Mouse (Mus musculus) testis, postnatal 10 days (tissue): Measurements from ENCODE around the gene Crygb.

Experiments used
- DNase-seq: peaks from one replicate; pipeline ENCODE4 v3.0.0; 2021; ENCODE audit warnings: low spot score

Gene Crygb

GRCm38 (mm10) chr1:65082188-65082587 is at the start of gene Crygb:
TSS of gene Crygb (minus strand) at chr1:65082288.
- DNase-seq = no peak

GRCm38 (mm10) chr1:65131671-65132070 is 49.6 kb upstream of the Crygb start:
- no peak for DNase-seq

GRCm38 (mm10) chr1:65130226-65130625 is 48.1 kb upstream of the Crygb start:
- DNase-seq = no peak

- DNase-seq = no peak
Measured at GRCm38 (mm10) chr1:65129634-65130180, 47.6 kb upstream of the Crygb start.

- DNase-seq = no peak
Measured at GRCm38 (mm10) chr1:65122574-65123372, 40.7 kb upstream of the Crygb start, which contains the start of gene D630023F18Rik. TSS of gene D630023F18Rik (minus strand) at chr1:65123214.

GRCm38 (mm10) chr1:65119438-65119837 is 37.4 kb upstream of the Crygb start, which contains the start of gene Gm28845:
TSS of gene Gm28845 (minus strand) at chr1:65119558.
- no peak for DNase-seq

- no peak for DNase-seq
Measured at GRCm38 (mm10) chr1:65118150-65118913, 36.2 kb upstream of the Crygb start.

GRCm38 (mm10) chr1:65113536-65114172 is 31.6 kb upstream of the Crygb start:
- no peak for DNase-seq

- DNase-seq = no peak
Measured at GRCm38 (mm10) chr1:65112807-65113196, 30.7 kb upstream of the Crygb start.

- DNase-seq = peak; percentile 83
Measured at GRCm38 (mm10) chr1:65112031-65112806, 30.1 kb upstream of the Crygb start.

GRCm38 (mm10) chr1:65109756-65110435 is 27.8 kb upstream of the Crygb start:
- no peak for DNase-seq

- DNase-seq = no peak
Measured at GRCm38 (mm10) chr1:65109196-65109595, 27.1 kb upstream of the Crygb start.

- DNase-seq = no peak
Measured at GRCm38 (mm10) chr1:65107654-65108279, 25.7 kb upstream of the Crygb start.

GRCm38 (mm10) chr1:65103273-65103672 is 21.2 kb upstream of the Crygb start, which contains the start of gene Cryga:
TSS of gene Cryga (minus strand) at chr1:65103373.
- DNase-seq = no peak

- DNase-seq = no peak
Measured at GRCm38 (mm10) chr1:65096953-65097352, 14.9 kb upstream of the Crygb start.

- DNase-seq = no peak
Measured at GRCm38 (mm10) chr1:65091566-65091965, 9.5 kb upstream of the Crygb start.

- no peak for DNase-seq
Measured at GRCm38 (mm10) chr1:65090370-65090769, 8.3 kb upstream of the Crygb start.

GRCm38 (mm10) chr1:65088567-65089356 is 6.7 kb upstream of the Crygb start:
- DNase-seq = no peak

- no peak for DNase-seq
Measured at GRCm38 (mm10) chr1:65075607-65076006, 6.5 kb downstream of the Crygb start.

- no peak for DNase-seq
Measured at GRCm38 (mm10) chr1:65073589-65073988, 8.5 kb downstream of the Crygb start, which contains the start of gene Crygc. TSS of gene Crygc (minus strand) at chr1:65073689.
